Mouse (Mus musculus) MEL (cell line): Measurements from ENCODE around the gene Slc6a21. TPM values are rescaled to one million over a fixed set of nuclear protein-coding genes. Genes with fewer than 3 reads are reported as not detected.
A peak's percentile ranks its signal among the peaks of the same experiment; 100 is the strongest.

Source experiments
- DNase-seq: peaks from one replicate; pipeline ENCODE4 v3.0.0; 2011; ENCODE audit warnings: low read depth, low spot score
- H3K27ac ChIP-seq: 2 replicates; pipeline ENCODE4 v1.5.1; 2012; ENCODE audit warnings: low read depth, mild to moderate bottlenecking, control low read depth, low read length, moderate library complexity; ENCODE audit not compliant: control insufficient read depth
- H3K27me3 ChIP-seq, 2 experiments: fragments of 150-350 bp in 1 of 2; sonication (generic) in 1 of 2; 2 replicates each; pipeline ENCODE4 v1.6.1; 2012; ENCODE audit warnings: low read length in 2 of 2, mild to moderate bottlenecking in 2 of 2, improper control_type of control experiment in 1 of 2, moderate library complexity in 1 of 2; ENCODE audit not compliant: insufficient read depth in 2 of 2, control insufficient read depth in 1 of 2
- H3K36me3 ChIP-seq, 2 experiments: 2 replicates each; pipeline ENCODE4 v1.6.1; 2012 to 2014; ENCODE audit warnings: low read length in 2 of 2, improper control_type of control experiment in 1 of 2, inconsistent platforms in 1 of 2, mild to moderate bottlenecking in 1 of 2; ENCODE audit not compliant: insufficient read depth in 2 of 2, control insufficient read depth in 1 of 2
- H3K4me1 ChIP-seq, 2 experiments: fragments of 150-350 bp in 1 of 2; sonication (generic) in 1 of 2; 2 replicates each; pipeline ENCODE4 v1.6.1; 2012; ENCODE audit warnings: low read length in 2 of 2, improper control_type of control experiment in 1 of 2, mild to moderate bottlenecking in 1 of 2; ENCODE audit not compliant: insufficient read depth in 2 of 2, control insufficient read depth in 1 of 2
- H3K4me3 ChIP-seq, 2 experiments: fragments of 150-350 bp in 1 of 2; sonication (generic) in 1 of 2; 2 replicates each; pipeline ENCODE4 v1.5.1; 2012; ENCODE audit warnings: low read depth in 2 of 2, low read length in 2 of 2, mild to moderate bottlenecking in 2 of 2, moderate library complexity in 2 of 2, control low read depth in 1 of 2, improper control_type of control experiment in 1 of 2; ENCODE audit not compliant: control insufficient read depth in 1 of 2, insufficient read depth in 1 of 2
- H3K79me2 ChIP-seq: 2 replicates; pipeline ENCODE4 v1.6.1; 2012; ENCODE audit warnings: mild to moderate bottlenecking, low read length, moderate library complexity; ENCODE audit not compliant: control insufficient read depth, poor library complexity, insufficient read depth
- H3K9ac ChIP-seq: 2 replicates; pipeline ENCODE4 v1.6.1; 2012; ENCODE audit warnings: low read depth, mild to moderate bottlenecking, control low read depth, low read length, moderate library complexity; ENCODE audit not compliant: control insufficient read depth, poor library complexity, severe bottlenecking
- H3K9me3 ChIP-seq: fragments of 150-350 bp; sonication (generic); replicated peaks from 2 replicates; pipeline ENCODE4 v1.6.1; 2012; ENCODE audit warnings: mild to moderate bottlenecking, low read length, improper control_type of control experiment, moderate library complexity; ENCODE audit not compliant: insufficient read depth
- BHLHE40 ChIP-seq: IDR thresholded peaks from 2 replicates; pipeline ENCODE4 v1.6.1; 2012; ENCODE audit warnings: low read depth, mild to moderate bottlenecking, inconsistent platforms, low read length, improper control_type of control experiment, borderline replicate concordance
- CHD1 ChIP-seq: IDR thresholded peaks from 2 replicates; pipeline ENCODE4 v1.6.1; 2012; ENCODE audit warnings: low read depth, mild to moderate bottlenecking, inconsistent platforms, low read length, improper control_type of control experiment
- ETS1 ChIP-seq: IDR thresholded peaks from 2 replicates; pipeline ENCODE4 v1.6.1; 2012; ENCODE audit warnings: low read depth, mild to moderate bottlenecking, inconsistent platforms, low read length, improper control_type of control experiment, moderate library complexity
- GABPA ChIP-seq: IDR thresholded peaks from 2 replicates; pipeline ENCODE4 v1.6.1; 2012; ENCODE audit warnings: low read depth, mild to moderate bottlenecking, inconsistent platforms, low read length, improper control_type of control experiment, moderate library complexity
- HCFC1 ChIP-seq: IDR thresholded peaks from 2 replicates; pipeline ENCODE4 v1.6.1; 2012; ENCODE audit warnings: low read depth, mild to moderate bottlenecking, inconsistent platforms, low read length, improper control_type of control experiment, moderate library complexity
- TCF12 ChIP-seq: IDR thresholded peaks from 2 replicates; pipeline ENCODE4 v1.6.1; 2014; ENCODE audit warnings: low read depth, mild to moderate bottlenecking, inconsistent platforms, low read length, improper control_type of control experiment, moderate library complexity
- USF1 ChIP-seq: IDR thresholded peaks from 2 replicates; pipeline ENCODE4 v1.6.1; 2014; ENCODE audit warnings: low read depth, mild to moderate bottlenecking, inconsistent platforms, low read length, improper control_type of control experiment, moderate library complexity
- ZC3H11A ChIP-seq: IDR thresholded peaks from 2 replicates; pipeline ENCODE4 v1.6.1; 2012; ENCODE audit warnings: low read depth, mild to moderate bottlenecking, inconsistent platforms, low read length, improper control_type of control experiment
- ZKSCAN1 ChIP-seq: IDR thresholded peaks from 2 replicates; pipeline ENCODE4 v1.6.1; 2012; ENCODE audit warnings: low read depth, mild to moderate bottlenecking, inconsistent platforms, low read length, improper control_type of control experiment, moderate library complexity
- ZMIZ1 ChIP-seq: IDR thresholded peaks from 2 replicates; pipeline ENCODE4 v1.6.1; 2012; ENCODE audit warnings: low read depth, mild to moderate bottlenecking, inconsistent platforms, low read length, improper control_type of control experiment, moderate library complexity
- polyA plus RNA-seq, 2 experiments: library from polyadenylated mRNA; stranded (reverse) in 1 of 2; unstranded in 1 of 2; fragments of >175 nt in 1 of 2; fragments of >200 nt in 1 of 2; gene quantifications; 2 replicates each; pipeline versions ENCODE4 v1.2.1 to v1.2.4; 2012; ENCODE audit warnings: low replicate concordance in 2 of 2, low read depth in 1 of 2; ENCODE audit not compliant: insufficient read length in 2 of 2, insufficient read depth in 1 of 2, missing spikeins in 1 of 2
- total RNA-seq: library from RNA; depleted of rRNA; stranded (reverse); fragments of 300-350 nt; gene quantifications from 2 replicates; pipeline ENCODE4 v1.2.3, GENCODE M21; 2012

The Slc6a21 gene
- total and polyA plus RNA-seq, 3 experiments, result not detected

- H3K4me3 ChIP-seq, result no peak overlapping the region
- no peaks in the 10 kb centered on the region for H3K27me3 ChIP-seq
- no peaks in the 10 kb centered on the region for H3K4me1 ChIP-seq
- H3K79me2 ChIP-seq, result no peaks in the 10 kb centered on the region
- no peak overlapping the region for H3K27ac ChIP-seq
- no peak for DNase-seq
- H3K36me3 ChIP-seq, result no peaks in the 10 kb centered on the region
- H3K9me3 ChIP-seq, result no peaks in the 10 kb centered on the region
- H3K9ac ChIP-seq, result no peak overlapping the region
- TF ChIP-seq BHLHE40 (no peak), HCFC1 (no peak), CHD1 (no peak), USF1 (no peak), GABPA (no peak)
These were observed 37.9 kb downstream of the Slc6a21 start for GRCm38 (mm10) chr7:45315182-45315701.

GRCm38 (mm10) chr7:45316536-45316935 lies 39.2 kb downstream of the Slc6a21 start:
- Histone ChIP-seq H3K79me2 (no peaks in the 10 kb centered on the region), H3K36me3 (no peaks in the 10 kb centered on the region), H3K9ac (no peak overlapping the region), H3K27ac (no peak overlapping the region), H3K4me1 (no peaks in the 10 kb centered on the region), H3K9me3 (no peaks in the 10 kb centered on the region), H3K27me3 (no peaks in the 10 kb centered on the region), H3K4me3 (no peak overlapping the region)
- TF ChIP-seq TCF12 (no peak), ETS1 (no peak), ZMIZ1 (no peak), ZC3H11A (no peak)
- no peak for DNase-seq

- Histone ChIP-seq H3K4me3 (no peak overlapping the region), H3K4me1 (no peaks in the 10 kb centered on the region), H3K27me3 (no peaks in the 10 kb centered on the region), H3K36me3 (no peaks in the 10 kb centered on the region), H3K27ac (no peak overlapping the region), H3K79me2 (no peaks in the 10 kb centered on the region), H3K9me3 (no peaks in the 10 kb centered on the region), H3K9ac (no peak overlapping the region)
- TF ChIP-seq HCFC1, result peak; percentile 55; the same call in 1 of the 2 replicates
- TF ChIP-seq ZKSCAN1, result no peak
- DNase-seq, result no peak
These were observed 44.9 kb downstream of the Slc6a21 start for GRCm38 (mm10) chr7:45322245-45322644.
